Mouse (Mus musculus): ENCODE data around the gene Txndc11. TPM values are rescaled to one million over a fixed set of nuclear protein-coding genes. Genes with fewer than 3 reads are reported as not detected.

The Txndc11 gene
- polyA plus RNA-seq, 1 experiment = 13.8 TPM

DNA sequence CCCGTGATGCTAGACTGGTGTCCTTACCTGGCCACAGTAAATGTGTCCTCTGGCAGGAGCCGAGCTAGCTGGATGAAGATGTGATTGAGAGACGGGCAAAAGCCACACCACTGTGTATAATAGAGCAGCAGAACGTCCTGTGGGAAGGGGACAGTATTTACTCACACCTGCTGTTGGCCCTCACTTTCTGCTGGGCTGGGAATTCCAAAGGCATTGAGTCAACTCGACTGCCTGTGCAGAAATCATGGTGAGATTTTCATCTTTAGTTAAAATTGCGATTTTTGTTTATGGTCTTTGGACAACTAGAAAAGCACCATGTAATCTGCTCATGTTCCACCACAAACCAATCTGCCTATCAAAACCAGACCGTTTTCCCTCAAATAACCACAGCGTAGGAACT is 50.3 kb downstream of the Txndc11 start:
- H3K36me3 ChIP-seq (ENCODE audit: control insufficient read depth, insufficient read depth) = peaks cover 85% of the 10 kb centered on the region

GRCm38 (mm10) chr16:11078216-11078869 is 56.1 kb downstream of the Txndc11 start:
- H3ac ChIP-seq (ENCODE audit: control insufficient read depth, insufficient read length, low read depth) = no peak overlapping the region
- H3K36me3 ChIP-seq (ENCODE audit: control insufficient read depth, insufficient read depth) = peaks cover 70% of the 10 kb centered on the region
- no peak overlapping the region for H3K4me3 ChIP-seq (ENCODE audit: insufficient read depth, poor library complexity, severe bottlenecking)
- no peak for TF ChIP-seq MAX (IDR thresholded peaks at IDR 0.05)
- no peak for TF ChIP-seq CEBPB (IDR thresholded peaks at IDR 0.05; ENCODE audit: low read depth)
- H3K79me3 ChIP-seq (ENCODE audit: low read depth) = peaks cover 5% of the 10 kb centered on the region
- peaks cover 37% of the 10 kb centered on the region for H3K79me2 ChIP-seq (ENCODE audit: control insufficient read depth, insufficient read depth)
- no peaks in the 10 kb centered on the region for H3K27me3 ChIP-seq (ENCODE audit: control insufficient read depth, insufficient read depth, insufficient read length)

More for the DNA sequence above, 50.3 kb downstream of the Txndc11 start:
- peaks cover 5% of the 10 kb centered on the region for H3K79me3 ChIP-seq (ENCODE audit: low read depth)
- no peak overlapping the region for H3K4me3 ChIP-seq (ENCODE audit: insufficient read depth, poor library complexity, severe bottlenecking)
- no peak overlapping the region for H3ac ChIP-seq (ENCODE audit: control insufficient read depth, insufficient read length, low read depth)
- TF ChIP-seq FOSL1 (IDR thresholded peaks at IDR 0.05; ENCODE audit: insufficient read depth, low read length, poor library complexity, severe bottlenecking) (no peak), MYOD1 (IDR thresholded peaks at IDR 0.05; ENCODE audit: control insufficient read depth, insufficient read length, low read depth) (peak; percentile 76), CTCF (IDR thresholded peaks at IDR 0.05; ENCODE audit: control insufficient read depth, insufficient read depth, insufficient read length) (no peak), MYOG (IDR thresholded peaks at IDR 0.05; ENCODE audit: control insufficient read depth, extremely low read depth, insufficient read length) (no peak)
- no peaks in the 10 kb centered on the region for H3K79me2 ChIP-seq (ENCODE audit: control insufficient read depth, insufficient read depth)
- H3K27me3 ChIP-seq (ENCODE audit: control insufficient read depth, insufficient read depth, insufficient read length) = no peaks in the 10 kb centered on the region

- Histone ChIP-seq H3K36me3 (ENCODE audit: control insufficient read depth, insufficient read depth) (peaks cover 66% of the 10 kb centered on the region), H3K4me3 (ENCODE audit: insufficient read depth, poor library complexity, severe bottlenecking) (no peak overlapping the region), H3K27me3 (ENCODE audit: control insufficient read depth, insufficient read depth, insufficient read length) (no peaks in the 10 kb centered on the region), H3K79me3 (ENCODE audit: low read depth) (peaks cover 5% of the 10 kb centered on the region), H3ac (ENCODE audit: control insufficient read depth, insufficient read length, low read depth) (no peak overlapping the region), H3K79me2 (ENCODE audit: control insufficient read depth, insufficient read depth) (peaks cover 43% of the 10 kb centered on the region)
- no peak for TF ChIP-seq FOSL1 (IDR thresholded peaks at IDR 0.05; ENCODE audit: insufficient read depth, low read length, poor library complexity, severe bottlenecking)
- no peak for TF ChIP-seq CTCF (IDR thresholded peaks at IDR 0.05; ENCODE audit: control insufficient read depth, insufficient read depth, insufficient read length)
- no peak for TF ChIP-seq CEBPB (IDR thresholded peaks at IDR 0.05; ENCODE audit: low read depth)
- no peak for TF ChIP-seq MAX (IDR thresholded peaks at IDR 0.05)
- TF ChIP-seq MYOD1 (IDR thresholded peaks at IDR 0.05; ENCODE audit: control insufficient read depth, insufficient read length, low read depth) = no peak
- no peak for TF ChIP-seq MYOG (IDR thresholded peaks at IDR 0.05; ENCODE audit: control insufficient read depth, extremely low read depth, insufficient read length)
- TF ChIP-seq USF1 (IDR thresholded peaks at IDR 0.05; ENCODE audit: low read depth) = no peak
Measured at GRCm38 (mm10) chr16:11077601-11078201, 56.7 kb downstream of the Txndc11 start.

DNA sequence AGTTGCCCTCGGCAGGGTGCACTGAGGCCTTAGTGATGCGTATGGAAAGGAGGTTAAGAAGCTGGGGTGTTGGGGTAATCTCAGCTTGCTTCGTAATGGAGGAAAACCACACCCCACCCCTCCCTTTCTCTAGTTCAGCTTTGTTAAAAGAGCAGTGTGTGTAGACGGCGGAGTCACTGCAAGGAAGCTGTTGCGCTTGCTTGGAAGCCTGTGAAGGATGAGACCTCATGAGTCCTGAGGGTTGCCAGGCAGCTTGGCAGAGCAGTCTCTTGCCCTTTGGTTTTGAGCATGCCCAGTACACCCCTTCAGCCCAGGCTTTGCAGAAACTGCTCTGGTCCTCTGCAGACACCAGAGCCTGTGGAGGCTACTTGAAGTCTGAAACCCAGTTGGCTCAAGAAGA is 61.4 kb downstream of the Txndc11 start:
- Histone ChIP-seq H3K79me3 (ENCODE audit: low read depth) (peaks cover 25% of the 10 kb centered on the region), H3K4me3 (ENCODE audit: insufficient read depth, poor library complexity, severe bottlenecking) (no peak overlapping the region), H3ac (ENCODE audit: control insufficient read depth, insufficient read length, low read depth) (no peak overlapping the region), H3K79me2 (ENCODE audit: control insufficient read depth, insufficient read depth) (peaks cover 83% of the 10 kb centered on the region), H3K27me3 (ENCODE audit: control insufficient read depth, insufficient read depth, insufficient read length) (no peaks in the 10 kb centered on the region), H3K36me3 (ENCODE audit: control insufficient read depth, insufficient read depth) (peaks cover 52% of the 10 kb centered on the region)
- TF ChIP-seq MAX (IDR thresholded peaks at IDR 0.05) = no peak
- TF ChIP-seq CTCF (IDR thresholded peaks at IDR 0.05; ENCODE audit: control insufficient read depth, insufficient read depth, insufficient read length) = no peak
- no peak for TF ChIP-seq FOSL1 (IDR thresholded peaks at IDR 0.05; ENCODE audit: insufficient read depth, low read length, poor library complexity, severe bottlenecking)
- no peak for TF ChIP-seq USF1 (IDR thresholded peaks at IDR 0.05; ENCODE audit: low read depth)
- TF ChIP-seq MYOD1 (IDR thresholded peaks at IDR 0.05; ENCODE audit: control insufficient read depth, insufficient read length, low read depth) = no peak
- no peak for TF ChIP-seq CEBPB (IDR thresholded peaks at IDR 0.05; ENCODE audit: low read depth)
- TF ChIP-seq MYOG (IDR thresholded peaks at IDR 0.05; ENCODE audit: control insufficient read depth, extremely low read depth, insufficient read length) = no peak

GRCm38 (mm10) chr16:11072454-11072853 is 62.0 kb downstream of the Txndc11 start:
- Histone ChIP-seq H3ac (ENCODE audit: control insufficient read depth, insufficient read length, low read depth) (no peak overlapping the region), H3K4me3 (ENCODE audit: insufficient read depth, poor library complexity, severe bottlenecking) (no peak overlapping the region), H3K79me3 (ENCODE audit: low read depth) (peaks cover 29% of the 10 kb centered on the region), H3K36me3 (ENCODE audit: control insufficient read depth, insufficient read depth) (peaks cover 47% of the 10 kb centered on the region), H3K27me3 (ENCODE audit: control insufficient read depth, insufficient read depth, insufficient read length) (no peaks in the 10 kb centered on the region), H3K79me2 (ENCODE audit: control insufficient read depth, insufficient read depth) (peaks cover 89% of the 10 kb centered on the region)
- TF ChIP-seq USF1 (IDR thresholded peaks at IDR 0.05; ENCODE audit: low read depth) (no peak), FOSL1 (IDR thresholded peaks at IDR 0.05; ENCODE audit: insufficient read depth, low read length, poor library complexity, severe bottlenecking) (no peak), CEBPB (IDR thresholded peaks at IDR 0.05; ENCODE audit: low read depth) (no peak), MYOD1 (IDR thresholded peaks at IDR 0.05; ENCODE audit: control insufficient read depth, insufficient read length, low read depth) (no peak), CTCF (IDR thresholded peaks at IDR 0.05; ENCODE audit: control insufficient read depth, insufficient read depth, insufficient read length) (no peak), MYOG (IDR thresholded peaks at IDR 0.05; ENCODE audit: control insufficient read depth, extremely low read depth, insufficient read length) (no peak), MAX (IDR thresholded peaks at IDR 0.05) (no peak)

DNA sequence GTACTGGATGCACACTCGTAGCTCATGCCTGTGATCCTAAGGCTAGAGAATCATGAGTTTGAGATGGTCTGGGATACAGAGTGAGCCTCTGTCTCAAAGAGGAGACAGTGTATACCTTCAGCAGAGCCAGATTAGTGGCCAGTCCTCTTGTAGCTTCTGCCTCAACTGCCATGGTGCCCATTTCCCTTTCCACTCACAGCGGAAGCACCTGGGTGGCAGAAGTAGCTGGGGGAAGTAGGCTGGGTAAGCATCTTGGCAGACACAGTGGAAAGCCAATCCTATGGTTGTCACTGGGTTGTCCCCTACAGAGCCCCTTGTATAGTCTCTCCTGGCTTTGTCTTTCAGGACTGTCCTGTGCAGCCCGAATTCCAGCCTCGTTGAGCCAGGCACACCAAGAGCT is 62.6 kb downstream of the Txndc11 start:
- Histone ChIP-seq H3K79me2 (ENCODE audit: control insufficient read depth, insufficient read depth) (peaks cover 95% of the 10 kb centered on the region), H3ac (ENCODE audit: control insufficient read depth, insufficient read length, low read depth) (no peak overlapping the region), H3K4me3 (ENCODE audit: insufficient read depth, poor library complexity, severe bottlenecking) (no peak overlapping the region), H3K27me3 (ENCODE audit: control insufficient read depth, insufficient read depth, insufficient read length) (no peaks in the 10 kb centered on the region), H3K79me3 (ENCODE audit: low read depth) (peaks cover 34% of the 10 kb centered on the region), H3K36me3 (ENCODE audit: control insufficient read depth, insufficient read depth) (peaks cover 46% of the 10 kb centered on the region)
- no peak for TF ChIP-seq USF1 (IDR thresholded peaks at IDR 0.05; ENCODE audit: low read depth)
- TF ChIP-seq FOSL1 (IDR thresholded peaks at IDR 0.05; ENCODE audit: insufficient read depth, low read length, poor library complexity, severe bottlenecking) = no peak
- TF ChIP-seq MYOG (IDR thresholded peaks at IDR 0.05; ENCODE audit: control insufficient read depth, extremely low read depth, insufficient read length) = no peak
- TF ChIP-seq CTCF (IDR thresholded peaks at IDR 0.05; ENCODE audit: control insufficient read depth, insufficient read depth, insufficient read length) = no peak
- TF ChIP-seq MYOD1 (IDR thresholded peaks at IDR 0.05; ENCODE audit: control insufficient read depth, insufficient read length, low read depth) = no peak
- no peak for TF ChIP-seq MAX (IDR thresholded peaks at IDR 0.05)
- TF ChIP-seq CEBPB (IDR thresholded peaks at IDR 0.05; ENCODE audit: low read depth) = no peak
